Mouse (Mus musculus): ENCODE measurements around the gene Galnt9. TPM values are rescaled to one million over a fixed set of nuclear protein-coding genes. Genes with fewer than 3 reads are reported as not detected.

Gene Galnt9
- not detected in 2 replicates for polyA plus RNA-seq (2012; ENCODE audit: insufficient read depth, low replicate concordance)

GRCm38 (mm10) chr5:110543951-110544690, at the start of gene Galnt9:
Galnt9 (plus strand) TSS chr5:110544355.
- peaks cover 85% of the 10 kb centered on the region for H3K27me3 ChIP-seq (replicated peaks)
- no peaks in the 10 kb centered on the region; the same call in 1 of the 2 replicates for H3K4me1 ChIP-seq
- no peaks in the 10 kb centered on the region for H3K36me3 ChIP-seq (replicated peaks; ENCODE audit: low read length)
- TF ChIP-seq GATA1 (IDR thresholded peaks at IDR 0.05; ENCODE audit: borderline replicate concordance, low read length) (no peak), FLI1 (IDR thresholded peaks at IDR 0.05; ENCODE audit: low read length) (no peak)
- H3K9me3 ChIP-seq = no peaks in the 10 kb centered on the region
- no peak within 1 kb of the TSS for H3K4me3 ChIP-seq (replicated peaks)

GRCm38 (mm10) chr5:110494396-110494795, 49.8 kb upstream of the Galnt9 start:
- no peaks in the 10 kb centered on the region for H3K9me3 ChIP-seq
- no peak overlapping the region for H3K4me3 ChIP-seq (replicated peaks)
- peaks cover 5% of the 10 kb centered on the region; the same call in 1 of the 2 replicates for H3K4me1 ChIP-seq
- no peaks in the 10 kb centered on the region for H3K36me3 ChIP-seq (replicated peaks; ENCODE audit: low read length)
- TF ChIP-seq GATA1 (IDR thresholded peaks at IDR 0.05; ENCODE audit: borderline replicate concordance, low read length) = no peak
- no peak for TF ChIP-seq FLI1 (IDR thresholded peaks at IDR 0.05; ENCODE audit: low read length)
- H3K27me3 ChIP-seq (replicated peaks) = peaks cover 66% of the 10 kb centered on the region

GRCm38 (mm10) chr5:110495051-110495450, 49.1 kb upstream of the Galnt9 start:
- Histone ChIP-seq H3K9me3 (no peaks in the 10 kb centered on the region), H3K4me3 (replicated peaks) (no peak overlapping the region), H3K36me3 (replicated peaks; ENCODE audit: low read length) (no peaks in the 10 kb centered on the region), H3K27me3 (replicated peaks) (peaks cover 70% of the 10 kb centered on the region), H3K4me1 (no peaks in the 10 kb centered on the region)
- no peak for TF ChIP-seq FLI1 (IDR thresholded peaks at IDR 0.05; ENCODE audit: low read length)
- TF ChIP-seq GATA1 (IDR thresholded peaks at IDR 0.05; ENCODE audit: borderline replicate concordance, low read length) = no peak

GRCm38 (mm10) chr5:110497556-110497955, 46.6 kb upstream of the Galnt9 start:
- Histone ChIP-seq H3K36me3 (replicated peaks; ENCODE audit: low read length) (no peaks in the 10 kb centered on the region), H3K4me1 (no peaks in the 10 kb centered on the region), H3K9me3 (no peaks in the 10 kb centered on the region), H3K27me3 (replicated peaks) (peaks cover 78% of the 10 kb centered on the region), H3K4me3 (replicated peaks) (no peak overlapping the region)
- no peak for TF ChIP-seq GATA1 (IDR thresholded peaks at IDR 0.05; ENCODE audit: borderline replicate concordance, low read length)
- TF ChIP-seq FLI1 (IDR thresholded peaks at IDR 0.05; ENCODE audit: low read length) = no peak

- Histone ChIP-seq H3K9me3 (no peaks in the 10 kb centered on the region), H3K27me3 (replicated peaks) (peaks cover 75% of the 10 kb centered on the region), H3K4me3 (replicated peaks) (no peak overlapping the region), H3K36me3 (replicated peaks; ENCODE audit: low read length) (no peaks in the 10 kb centered on the region), H3K4me1 (no peaks in the 10 kb centered on the region)
- TF ChIP-seq FLI1 (IDR thresholded peaks at IDR 0.05; ENCODE audit: low read length) (no peak), GATA1 (IDR thresholded peaks at IDR 0.05; ENCODE audit: borderline replicate concordance, low read length) (no peak)
Measured at GRCm38 (mm10) chr5:110498071-110498470, 46.1 kb upstream of the Galnt9 start.

- TF ChIP-seq GATA1 (IDR thresholded peaks at IDR 0.05; ENCODE audit: borderline replicate concordance, low read length) (no peak), FLI1 (IDR thresholded peaks at IDR 0.05; ENCODE audit: low read length) (no peak)
- Histone ChIP-seq H3K4me3 (replicated peaks) (no peak overlapping the region), H3K36me3 (replicated peaks; ENCODE audit: low read length) (no peaks in the 10 kb centered on the region), H3K4me1 (no peaks in the 10 kb centered on the region), H3K9me3 (no peaks in the 10 kb centered on the region), H3K27me3 (replicated peaks) (peaks cover 73% of the 10 kb centered on the region)
Measured at GRCm38 (mm10) chr5:110500233-110500632, 43.9 kb upstream of the Galnt9 start.

- Histone ChIP-seq H3K9me3 (no peaks in the 10 kb centered on the region), H3K4me1 (no peaks in the 10 kb centered on the region), H3K36me3 (replicated peaks; ENCODE audit: low read length) (no peaks in the 10 kb centered on the region), H3K27me3 (replicated peaks) (peaks cover 59% of the 10 kb centered on the region), H3K4me3 (replicated peaks) (no peak overlapping the region)
- TF ChIP-seq FLI1 (IDR thresholded peaks at IDR 0.05; ENCODE audit: low read length) (no peak), GATA1 (IDR thresholded peaks at IDR 0.05; ENCODE audit: borderline replicate concordance, low read length) (no peak)
Measured at GRCm38 (mm10) chr5:110503361-110503760, 40.8 kb upstream of the Galnt9 start.

- H3K4me3 ChIP-seq (replicated peaks) = no peak overlapping the region
- H3K9me3 ChIP-seq = no peaks in the 10 kb centered on the region
- no peaks in the 10 kb centered on the region for H3K4me1 ChIP-seq
- no peaks in the 10 kb centered on the region for H3K36me3 ChIP-seq (replicated peaks; ENCODE audit: low read length)
- TF ChIP-seq GATA1 (IDR thresholded peaks at IDR 0.05; ENCODE audit: borderline replicate concordance, low read length) (no peak), FLI1 (IDR thresholded peaks at IDR 0.05; ENCODE audit: low read length) (no peak)
- H3K27me3 ChIP-seq (replicated peaks) = peaks cover 47% of the 10 kb centered on the region
Measured at GRCm38 (mm10) chr5:110505611-110506294, 38.4 kb upstream of the Galnt9 start.

- Histone ChIP-seq H3K4me3 (replicated peaks) (no peak overlapping the region), H3K4me1 (no peaks in the 10 kb centered on the region), H3K27me3 (replicated peaks) (peaks cover 42% of the 10 kb centered on the region), H3K36me3 (replicated peaks; ENCODE audit: low read length) (no peaks in the 10 kb centered on the region), H3K9me3 (no peaks in the 10 kb centered on the region)
- no peak for TF ChIP-seq FLI1 (IDR thresholded peaks at IDR 0.05; ENCODE audit: low read length)
- TF ChIP-seq GATA1 (IDR thresholded peaks at IDR 0.05; ENCODE audit: borderline replicate concordance, low read length) = no peak
Measured at GRCm38 (mm10) chr5:110506295-110506616, 37.9 kb upstream of the Galnt9 start.

GRCm38 (mm10) chr5:110506856-110507255, 37.3 kb upstream of the Galnt9 start:
- Histone ChIP-seq H3K27me3 (replicated peaks) (peaks cover 37% of the 10 kb centered on the region), H3K4me1 (no peaks in the 10 kb centered on the region), H3K9me3 (no peaks in the 10 kb centered on the region), H3K36me3 (replicated peaks; ENCODE audit: low read length) (no peaks in the 10 kb centered on the region), H3K4me3 (replicated peaks) (no peak overlapping the region)
- no peak for TF ChIP-seq FLI1 (IDR thresholded peaks at IDR 0.05; ENCODE audit: low read length)
- no peak for TF ChIP-seq GATA1 (IDR thresholded peaks at IDR 0.05; ENCODE audit: borderline replicate concordance, low read length)

Data from megakaryocyte, embryonic 14.5 days (primary cell).